Mouse (Mus musculus) embryonic fibroblast, embryonic 13.5 days (primary cell): ENCODE data around the gene Sap18. TPM values are rescaled to one million over a fixed set of nuclear protein-coding genes. Genes with fewer than 3 reads are reported as not detected.
"Not testable (repeated sequence)": the region's sequence is repeated elsewhere in the genome, so short reads cannot be mapped to it uniquely, and the experiment has no call there.

Experiments
- H3K27ac ChIP-seq: 2 replicates; pipeline ENCODE4 v1.5.1; 2012; ENCODE audit warnings: low read length, control low read depth, inconsistent platforms; ENCODE audit not compliant: insufficient read depth
- H3K4me1 ChIP-seq: 2 replicates; pipeline ENCODE4 v1.6.1; 2011; ENCODE audit warnings: low read length; ENCODE audit not compliant: control insufficient read depth, insufficient read depth
- H3K4me3 ChIP-seq: 2 replicates; pipeline ENCODE4 v1.5.1; 2011; ENCODE audit warnings: mild to moderate bottlenecking, control low read depth, low read length; ENCODE audit not compliant: insufficient read depth
- CTCF ChIP-seq: IDR thresholded peaks from 2 replicates; pipeline ENCODE4 v1.5.1; 2011; ENCODE audit warnings: mild to moderate bottlenecking, control low read depth, low read length, moderate library complexity, borderline replicate concordance; ENCODE audit not compliant: insufficient read depth
- POLR2A ChIP-seq: IDR thresholded peaks from 2 replicates; pipeline ENCODE4 v1.6.1; 2011; ENCODE audit warnings: low read depth, mild to moderate bottlenecking, control low read depth, low read length, moderate library complexity
- polyA plus RNA-seq: library from polyadenylated mRNA; stranded (reverse); fragments of >200 nt; gene quantifications from 2 replicates; pipeline ENCODE4 v1.2.4, GENCODE M21; 2011; ENCODE audit warnings: low read depth; ENCODE audit not compliant: missing spikeins, insufficient read length

The Sap18 gene
- 18.7 and 57.7 TPM in 2 replicates for polyA plus RNA-seq

- H3K4me3 ChIP-seq: peak within 1 kb of the TSS; percentile 74
- TF ChIP-seq POLR2A: peak; percentile 77
- no peak for TF ChIP-seq CTCF
- no peaks in the 10 kb centered on the region for H3K4me1 ChIP-seq
- H3K27ac ChIP-seq: no peak within 1 kb of the TSS
Measured at GRCm38 (mm10) chr14:57797991-57798931, at the start of gene Sap18. TSS of gene Sap18 (plus strand) at chr14:57798180.

DNA sequence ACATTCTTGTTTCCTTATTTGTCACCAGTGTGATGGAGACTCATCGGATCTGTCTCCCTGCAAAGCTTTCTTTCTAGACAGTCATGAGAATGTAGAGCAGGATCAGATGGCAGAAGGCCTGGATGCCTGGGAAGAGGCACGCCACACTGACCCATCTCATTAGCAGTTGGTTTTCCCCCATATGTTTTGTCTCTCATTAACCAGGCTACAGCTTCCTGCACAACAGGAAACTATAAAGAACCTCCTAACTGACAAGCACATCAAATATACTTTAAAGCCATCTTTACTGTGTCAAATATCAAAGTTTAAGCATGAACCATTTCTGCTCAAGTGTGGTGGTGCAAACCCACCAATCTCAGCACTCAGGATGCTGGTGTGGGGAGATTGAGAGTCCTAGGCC lies 48.5 kb upstream of the Sap18 start:
- TF ChIP-seq POLR2A: no peak
- H3K4me3 ChIP-seq: no peak overlapping the region
- peaks cover 12% of the 10 kb centered on the region for H3K4me1 ChIP-seq
- peak overlapping the region; percentile 49; the same call in 1 of the 2 replicates for H3K27ac ChIP-seq

DNA sequence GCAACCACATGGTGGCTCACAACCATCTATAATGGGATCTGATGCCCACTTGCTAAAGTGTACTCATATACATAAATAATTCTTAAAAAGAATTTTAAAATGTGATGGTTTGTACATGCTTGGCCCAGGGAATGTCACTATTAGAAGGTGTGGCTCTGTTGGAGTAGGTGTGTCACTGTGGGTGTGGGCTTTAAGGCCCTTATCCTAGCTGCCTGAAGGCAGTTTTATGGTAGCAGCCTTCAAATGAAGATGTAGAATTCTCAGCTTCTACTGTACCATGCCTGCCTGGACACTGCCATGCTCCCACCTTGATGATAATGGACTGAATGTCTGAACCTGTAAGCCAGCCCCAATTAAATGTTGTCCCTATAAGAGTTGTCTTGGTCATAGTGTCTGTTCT lies 47.0 kb upstream of the Sap18 start:
- H3K4me1 ChIP-seq: peaks cover 12% of the 10 kb centered on the region
- not testable (repeated sequence) for H3K4me3 ChIP-seq, H3K27ac ChIP-seq

GRCm38 (mm10) chr14:57753351-57753992 lies 44.5 kb upstream of the Sap18 start:
- Histone ChIP-seq H3K4me3 (no peak overlapping the region), H3K27ac (peak overlapping the region; percentile 70), H3K4me1 (peaks cover 12% of the 10 kb centered on the region)
- TF ChIP-seq CTCF: no peak
- no peak for TF ChIP-seq POLR2A

- no peak overlapping the region for H3K4me3 ChIP-seq
- no peak overlapping the region for H3K27ac ChIP-seq
- TF ChIP-seq CTCF (no peak), POLR2A (no peak)
- peaks cover 14% of the 10 kb centered on the region for H3K4me1 ChIP-seq
Measured at GRCm38 (mm10) chr14:57755661-57756060, 42.3 kb upstream of the Sap18 start.

DNA sequence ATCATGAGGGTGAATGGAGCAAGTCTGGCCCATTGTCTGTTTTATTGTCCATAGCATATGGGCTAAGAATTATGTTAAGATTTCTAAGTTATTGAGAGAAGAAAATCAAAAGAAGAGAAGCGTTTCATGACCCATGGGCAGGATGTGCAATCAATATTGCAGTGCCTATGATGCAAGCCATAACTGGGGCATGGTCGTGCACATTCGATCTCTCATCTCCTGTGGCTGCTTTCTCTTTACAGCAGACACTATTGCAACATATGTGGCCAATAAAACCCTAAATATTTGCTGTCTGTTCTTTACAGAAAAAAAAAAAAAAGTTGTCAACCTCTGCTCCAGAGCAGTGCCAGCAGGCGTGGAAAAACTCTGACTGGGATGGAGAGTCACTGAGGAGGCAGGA lies 41.9 kb upstream of the Sap18 start:
- Histone ChIP-seq H3K4me3 (no peak overlapping the region), H3K4me1 (peaks cover 18% of the 10 kb centered on the region), H3K27ac (no peak overlapping the region)
- TF ChIP-seq POLR2A (no peak), CTCF (no peak)

GRCm38 (mm10) chr14:57758237-57758636 lies 39.7 kb upstream of the Sap18 start, which contains the start of gene Lats2:
TSS of gene Lats2 (minus strand) at chr14:57758388.
- Histone ChIP-seq H3K27ac (peak within 1 kb of the TSS; percentile 99), H3K4me1 (peaks cover 20% of the 10 kb centered on the region)
- no peak for TF ChIP-seq POLR2A
- no peak for TF ChIP-seq CTCF

DNA sequence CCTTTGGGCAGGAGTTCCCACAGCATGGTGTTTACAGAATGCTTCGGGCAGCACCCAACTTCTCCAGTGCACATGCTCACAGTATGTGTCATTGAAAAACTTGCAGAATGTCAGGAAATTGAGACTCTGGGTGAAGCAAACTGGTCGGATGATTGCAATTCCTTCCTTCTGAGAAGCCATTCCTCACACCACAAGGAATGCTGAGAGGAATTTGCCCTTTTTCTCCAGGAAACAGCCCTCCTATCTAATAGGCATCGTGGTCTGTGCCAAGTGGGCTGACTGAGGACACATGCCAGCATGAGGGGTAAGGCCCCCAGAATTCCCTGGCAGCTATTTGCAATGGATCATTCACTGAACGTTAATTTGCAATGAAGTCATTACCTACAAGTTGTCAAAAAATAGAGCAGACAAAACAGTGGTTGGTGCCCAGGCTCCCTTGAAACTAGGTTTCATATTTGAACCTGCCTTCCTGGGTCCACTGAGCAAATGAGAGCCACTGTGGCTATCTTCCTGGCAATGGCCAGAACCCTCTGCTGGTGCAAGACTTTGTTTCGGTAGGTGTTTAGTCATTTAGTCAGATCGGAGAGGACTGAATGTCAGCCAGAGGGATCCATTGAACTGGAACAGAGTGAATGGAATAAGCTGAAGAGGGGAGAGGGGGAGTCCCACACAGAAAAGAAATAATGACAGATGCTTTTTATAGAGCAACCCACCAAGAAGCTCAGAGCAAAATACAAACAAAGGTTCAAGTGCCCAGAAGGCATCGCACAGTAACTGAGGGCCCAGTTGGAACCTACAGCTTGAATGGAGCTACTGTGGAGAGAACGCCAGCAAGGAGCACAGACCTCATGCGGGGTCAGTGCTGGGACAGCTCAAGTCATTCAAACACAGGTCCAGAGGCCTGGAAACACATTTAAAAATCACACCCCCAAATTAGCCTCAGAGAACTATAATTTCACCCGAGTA lies 37.2 kb upstream of the Sap18 start:
- peaks cover 16% of the 10 kb centered on the region for H3K4me1 ChIP-seq
- no peak overlapping the region for H3K4me3 ChIP-seq
- peak overlapping the region; percentile 99 for H3K27ac ChIP-seq
- TF ChIP-seq CTCF (no peak), POLR2A (no peak; the same call in 1 of the 2 replicates)

More at GRCm38 (mm10) chr14:57758237-57758636, 39.7 kb upstream of the Sap18 start, which contains the start of gene Lats2:
- H3K4me3 ChIP-seq: no peak within 1 kb of the TSS

DNA sequence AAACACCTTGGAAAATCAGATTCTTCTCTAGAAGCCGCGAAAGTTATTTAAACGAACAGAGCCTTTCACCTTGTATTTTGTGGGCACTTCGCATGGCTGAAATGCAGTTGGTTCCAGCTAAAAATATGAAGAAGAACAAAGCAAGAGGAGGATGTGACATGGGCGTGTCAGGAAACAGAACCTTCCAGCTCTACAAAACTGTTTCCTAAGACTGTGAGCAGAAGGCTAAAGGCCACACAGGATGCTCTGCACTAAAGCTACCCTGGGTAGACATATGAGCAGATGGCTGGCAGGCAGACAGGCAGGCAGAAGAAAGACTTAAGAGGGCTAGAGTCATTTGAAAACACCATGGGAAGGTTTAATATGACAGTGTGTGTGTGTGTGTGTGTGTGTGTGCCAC lies 28.9 kb upstream of the Sap18 start:
- Histone ChIP-seq H3K4me1 (0 out of 2 replicates have a peak, but pooled peaks cover 2% of the 10 kb centered on the region), H3K4me3 (no peak overlapping the region), H3K27ac (no peak overlapping the region)
- TF ChIP-seq POLR2A (no peak), CTCF (no peak)
